Mouse (Mus musculus) midbrain, embryonic 14.5 days (tissue): ENCODE measurements around the gene Prtg. TPM values are rescaled to one million over a fixed set of nuclear protein-coding genes. Genes with fewer than 3 reads are reported as not detected.

Experiments
- ATAC-seq: fragments of 200-750 bp; cut with Nextera tagmentation; 2 replicates; pipeline ENCODE4 v1.8.0; 2017; ENCODE audit warnings: moderate number of reproducible peaks, moderate library complexity; ENCODE audit not compliant: low FRiP score, low TSS enrichment
- DNase-seq: peaks from one replicate; pipeline ENCODE4 v3.0.0-alpha.2; 2015
- H3K27ac ChIP-seq: fragments of 300-500 bp; sonication (generic); replicated peaks from 2 replicates; pipeline ENCODE4 v1.5.1; 2014; ENCODE audit warnings: mild to moderate bottlenecking, low read depth, low read length, moderate library complexity
- H3K27me3 ChIP-seq: fragments of 300-500 bp; sonication (generic); 2 replicates; pipeline ENCODE4 v1.6.1; 2014; ENCODE audit warnings: low read length, control low read depth, mixed read lengths; ENCODE audit not compliant: control insufficient read depth, insufficient read depth
- H3K36me3 ChIP-seq: fragments of 300-500 bp; sonication (generic); 2 replicates; pipeline ENCODE4 v1.6.1; 2014; ENCODE audit warnings: low read length, control low read depth; ENCODE audit not compliant: control insufficient read depth, insufficient read depth
- H3K4me1 ChIP-seq: fragments of 300-500 bp; sonication (generic); 2 replicates; pipeline ENCODE4 v1.6.1; 2014; ENCODE audit warnings: mild to moderate bottlenecking, antibody characterized with exemption, low read length, control low read depth; ENCODE audit not compliant: control insufficient read depth, insufficient read depth
- H3K4me2 ChIP-seq: fragments of 300-500 bp; sonication (generic); 2 replicates; pipeline ENCODE4 v1.6.1; 2014; ENCODE audit warnings: mild to moderate bottlenecking, low read length, moderate library complexity
- H3K4me3 ChIP-seq: fragments of 300-500 bp; sonication (generic); replicated peaks from 2 replicates; pipeline ENCODE4 v1.5.1; 2014; ENCODE audit warnings: low read depth, low read length
- H3K9ac ChIP-seq: fragments of 300-500 bp; sonication (generic); replicated peaks from 2 replicates; pipeline ENCODE4 v1.6.1; 2014; ENCODE audit warnings: mild to moderate bottlenecking, low read length, moderate library complexity
- H3K9me3 ChIP-seq: fragments of 300-500 bp; sonication (generic); 2 replicates; pipeline ENCODE4 v1.6.1; 2016; ENCODE audit warnings: low read length, control low read depth, mixed read lengths; ENCODE audit not compliant: control insufficient read depth
- WGBS: fragments of 180-500 bp; shearing (Covaris S2); extraction: QIAGEN DNeasy Blood & Tissue Kit; methylation state at CpG from one replicate; pipeline ENCODE4 v1.1.7; 2014; 5-methylcytosine and 5-hydroxymethylcytosine counted together
- polyA plus RNA-seq: library from polyadenylated mRNA; unstranded; fragments of >200 nt; fragmentation: Nextera tagmentation; extraction: Ambion mirVana; gene quantifications from 2 replicates; pipeline ENCODE4 v1.2.1, GENCODE M21; 2014

The Prtg gene
- polyA plus RNA-seq, 1 experiment from 2014 or later, result 0.54 TPM

DNA sequence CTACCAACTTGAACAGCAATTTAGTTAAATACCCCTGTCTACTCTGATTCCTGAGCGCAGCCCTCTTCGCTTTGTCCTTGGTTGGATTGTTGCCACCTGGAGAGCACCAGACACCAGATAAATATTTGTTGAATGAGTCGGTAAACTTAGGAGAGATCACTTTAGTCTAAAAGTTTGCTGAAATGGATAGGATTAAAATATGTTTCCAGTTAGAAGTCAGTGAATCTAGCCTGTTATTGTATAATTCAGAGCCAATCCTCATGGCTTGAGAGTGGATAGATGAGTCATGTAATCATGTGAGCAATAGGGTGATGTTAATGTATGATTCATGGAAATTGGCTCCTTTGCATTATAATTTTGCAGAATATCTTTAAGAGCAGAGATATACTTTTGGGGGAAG lies 31.6 kb downstream of the Prtg start:
- Histone ChIP-seq H3K4me3 (no peak overlapping the region), H3K9ac (no peak overlapping the region), H3K36me3 (no peaks in the 10 kb centered on the region), H3K27ac (no peak overlapping the region), H3K4me2 (no peak overlapping the region), H3K4me1 (peaks cover 6% of the 10 kb centered on the region), H3K9me3 (no peaks in the 10 kb centered on the region), H3K27me3 (no peaks in the 10 kb centered on the region)
- no peak for ATAC-seq
- 90% methylated on average over 3 of the region's 3 CpGs for WGBS
- no peak for DNase-seq

DNA sequence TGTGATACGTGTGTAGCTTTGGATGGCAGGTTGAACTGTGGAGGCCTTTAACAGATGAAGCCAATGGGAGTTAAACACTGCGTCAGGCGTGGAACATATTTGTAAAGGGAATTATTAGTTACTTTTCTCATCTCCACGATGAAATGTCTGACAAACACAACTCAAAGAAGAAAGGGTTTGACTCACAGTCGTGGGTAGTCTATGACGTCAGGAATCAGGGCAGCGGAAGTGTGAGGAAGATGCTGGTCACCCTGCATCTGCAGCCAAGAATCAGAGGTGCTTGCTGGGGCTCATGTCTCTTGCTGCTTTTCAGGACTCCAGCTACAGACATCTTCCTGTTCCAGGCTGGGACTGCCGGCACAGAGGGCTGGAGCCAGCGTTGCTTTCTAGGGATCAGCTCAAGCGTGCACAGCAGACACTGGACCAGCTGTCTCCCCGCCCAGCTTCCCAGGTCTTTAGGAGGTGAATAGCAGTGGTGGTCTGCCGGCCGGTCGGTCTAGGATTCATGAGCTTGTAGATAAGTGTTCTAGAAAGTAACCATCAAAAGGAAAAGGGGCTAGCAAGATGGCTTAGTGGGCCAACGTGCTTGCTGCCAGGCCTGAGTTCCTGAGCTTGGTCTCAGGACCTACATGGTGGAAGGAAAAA lies 32.8 kb downstream of the Prtg start:
- ATAC-seq, result no peak
- Histone ChIP-seq H3K4me2 (no peak overlapping the region), H3K9ac (no peak overlapping the region), H3K27me3 (no peaks in the 10 kb centered on the region), H3K4me3 (no peak overlapping the region), H3K36me3 (no peaks in the 10 kb centered on the region), H3K9me3 (no peaks in the 10 kb centered on the region), H3K27ac (no peak overlapping the region), H3K4me1 (no peaks in the 10 kb centered on the region)
- no peak for DNase-seq
- WGBS, result 85% methylated on average over 15 of the region's 15 CpGs

DNA sequence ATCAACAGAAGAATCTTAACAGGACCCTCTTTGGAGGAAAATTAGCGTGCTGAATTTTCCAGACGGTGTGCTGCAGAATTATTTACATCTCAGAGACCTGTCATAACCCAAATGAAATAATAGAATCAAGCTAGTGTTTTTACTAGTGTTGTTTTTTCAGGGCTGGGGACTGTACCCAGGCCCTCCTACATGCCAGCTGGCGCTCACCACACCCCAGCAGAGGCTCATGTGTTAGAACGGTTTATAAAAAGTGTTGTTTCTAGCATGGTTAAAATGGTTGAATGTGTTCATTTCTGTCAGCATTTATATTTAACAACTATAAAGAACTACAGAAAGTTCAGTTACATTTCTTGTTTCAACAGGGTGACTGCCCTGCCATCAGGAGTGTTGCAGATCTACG lies 37.8 kb downstream of the Prtg start:
- H3K9me3 ChIP-seq, result no peaks in the 10 kb centered on the region
- no peak for DNase-seq
- 98% methylated on average over 5 of the region's 5 CpGs for WGBS
- no peaks in the 10 kb centered on the region for H3K4me1 ChIP-seq
- no peak overlapping the region for H3K27ac ChIP-seq
- no peaks in the 10 kb centered on the region for H3K36me3 ChIP-seq
- H3K4me2 ChIP-seq, result no peak overlapping the region
- no peak for ATAC-seq
- no peaks in the 10 kb centered on the region for H3K27me3 ChIP-seq
- no peak overlapping the region for H3K9ac ChIP-seq
- no peak overlapping the region for H3K4me3 ChIP-seq

DNA sequence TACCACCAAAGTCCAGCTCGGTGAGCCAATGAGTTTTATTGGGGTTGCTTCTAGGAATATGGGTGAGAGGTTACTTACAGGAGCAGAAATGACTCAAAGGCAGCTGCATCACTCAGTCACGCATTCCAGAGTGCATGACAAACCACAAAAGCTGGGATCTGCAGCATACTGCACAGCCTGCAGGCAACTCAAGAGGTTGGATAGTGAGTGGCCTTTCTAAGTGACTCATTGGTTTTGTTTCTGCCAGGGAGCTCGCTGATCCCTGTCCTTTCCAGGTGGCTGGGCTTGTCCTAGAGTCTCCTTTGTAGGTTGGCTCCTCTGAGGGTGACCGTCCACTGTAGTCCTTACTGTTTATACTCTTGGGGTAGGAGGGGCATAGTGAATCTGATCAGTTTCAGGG lies 39.5 kb downstream of the Prtg start:
- WGBS, result 90% methylated on average over 4 of the region's 4 CpGs
- H3K4me1 ChIP-seq, result no peaks in the 10 kb centered on the region
- H3K36me3 ChIP-seq, result no peaks in the 10 kb centered on the region
- ATAC-seq, result no peak
- no peaks in the 10 kb centered on the region for H3K27me3 ChIP-seq
- H3K4me3 ChIP-seq, result no peak overlapping the region
- no peak overlapping the region for H3K4me2 ChIP-seq
- no peak overlapping the region for H3K27ac ChIP-seq
- DNase-seq, result no peak
- H3K9ac ChIP-seq, result no peak overlapping the region
- H3K9me3 ChIP-seq, result no peaks in the 10 kb centered on the region

DNA sequence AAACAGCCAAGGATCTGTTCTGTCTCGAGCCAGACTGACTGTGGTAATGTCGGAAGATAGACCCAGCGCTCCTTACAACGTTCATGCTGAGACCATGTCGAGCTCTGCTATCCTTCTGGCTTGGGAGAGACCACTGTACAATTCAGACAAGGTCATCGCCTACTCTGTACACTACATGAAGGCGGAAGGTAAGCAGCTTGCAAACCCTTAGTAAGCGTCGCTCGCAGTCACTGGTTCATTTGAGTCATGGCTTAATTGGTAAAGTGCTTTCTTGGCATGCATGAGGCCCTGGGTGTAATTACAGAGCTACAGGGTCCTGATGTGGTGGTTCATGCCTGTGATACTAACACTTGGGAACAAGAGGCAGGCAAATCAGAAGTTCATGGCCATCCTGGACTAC lies 44.9 kb downstream of the Prtg start:
- DNase-seq (no peak), ATAC-seq (no peak)
- H3K9me3 ChIP-seq, result no peaks in the 10 kb centered on the region
- WGBS, result 96% methylated on average over 10 of the region's 10 CpGs
- H3K4me3 ChIP-seq, result no peak overlapping the region
- H3K4me1 ChIP-seq, result peaks cover 8% of the 10 kb centered on the region
- no peaks in the 10 kb centered on the region for H3K27me3 ChIP-seq
- H3K36me3 ChIP-seq, result no peaks in the 10 kb centered on the region
- H3K9ac ChIP-seq, result no peak overlapping the region
- no peak overlapping the region for H3K4me2 ChIP-seq
- no peak overlapping the region for H3K27ac ChIP-seq

DNA sequence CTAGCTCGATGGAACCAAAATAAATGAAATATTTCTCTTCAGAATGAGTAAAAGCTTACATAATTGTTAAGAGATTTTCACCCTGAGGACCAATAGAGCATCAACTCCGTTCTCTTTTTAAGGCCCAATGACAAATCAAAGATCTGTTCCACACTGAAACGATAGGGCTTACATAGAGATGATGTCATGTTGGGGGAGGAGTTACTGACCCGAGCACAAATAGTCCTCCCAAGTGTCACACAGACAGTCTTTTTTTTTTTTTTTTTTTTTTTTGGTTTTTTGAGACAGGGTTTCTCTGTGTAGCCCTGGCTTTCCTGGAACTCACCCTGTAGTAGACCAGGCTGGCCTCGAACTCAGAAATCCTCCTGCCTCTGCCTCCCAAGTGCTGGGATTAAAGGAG lies 45.3 kb downstream of the Prtg start:
- Histone ChIP-seq H3K27ac (no peak overlapping the region), H3K9ac (no peak overlapping the region), H3K36me3 (no peaks in the 10 kb centered on the region), H3K4me3 (no peak overlapping the region), H3K4me1 (peaks cover 8% of the 10 kb centered on the region), H3K4me2 (no peak overlapping the region), H3K27me3 (no peaks in the 10 kb centered on the region), H3K9me3 (no peaks in the 10 kb centered on the region)
- 97% methylated on average over 5 of the region's 5 CpGs for WGBS
- DNase-seq, result no peak
- ATAC-seq, result no peak

DNA sequence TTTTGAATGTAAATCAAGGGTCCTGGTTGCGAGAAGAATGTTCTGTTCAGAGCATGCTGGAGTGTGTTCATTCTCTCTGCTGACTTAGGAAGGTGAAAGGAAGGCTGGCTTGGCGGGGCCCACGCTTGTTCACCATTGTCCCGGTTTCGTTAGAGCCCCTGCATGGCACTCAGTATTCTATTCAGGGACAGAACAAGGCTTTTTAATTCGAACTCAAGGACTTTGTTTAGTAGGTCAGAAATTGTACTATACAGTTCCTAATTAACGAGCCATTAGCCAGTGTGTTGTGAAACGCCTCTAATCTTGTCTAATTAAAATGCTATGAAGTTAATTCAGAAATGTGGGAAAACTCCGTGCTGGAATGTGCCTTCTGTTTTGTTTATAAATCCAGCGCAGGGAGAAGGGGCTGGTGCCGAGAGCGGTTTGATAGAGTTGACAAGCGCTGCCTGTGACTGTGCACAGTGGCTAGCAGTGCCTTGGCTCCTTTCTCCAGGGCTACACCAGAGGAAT lies 47.1 kb downstream of the Prtg start:
- ATAC-seq (peak; percentile 55; the same call in 1 of the 2 replicates), DNase-seq (peak; percentile 71)
- no peak overlapping the region for H3K27ac ChIP-seq

DNA sequence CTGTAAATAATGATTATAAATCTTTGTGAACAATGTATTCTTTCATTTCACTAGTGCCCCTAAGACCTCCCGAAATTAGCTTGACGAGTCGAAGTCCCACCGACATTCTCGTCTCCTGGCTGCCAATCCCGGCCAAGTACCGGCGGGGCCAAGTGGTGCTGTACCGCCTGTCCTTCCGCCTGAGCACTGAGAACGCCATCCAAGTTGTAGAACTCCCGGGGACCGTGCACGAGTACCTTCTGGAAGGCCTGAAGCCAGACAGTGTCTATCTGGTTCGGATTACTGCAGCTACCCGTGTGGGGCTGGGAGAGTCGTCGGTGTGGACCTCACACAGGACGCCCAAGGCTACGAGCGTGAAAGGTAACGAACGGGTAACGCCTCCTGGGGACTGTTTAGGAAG lies 50.0 kb downstream of the Prtg start:
- peaks cover 8% of the 10 kb centered on the region for H3K4me1 ChIP-seq
- DNase-seq, result no peak
- H3K4me3 ChIP-seq, result no peak overlapping the region
- H3K9ac ChIP-seq, result no peak overlapping the region
- no peaks in the 10 kb centered on the region; the same call in 1 of the 2 replicates for H3K36me3 ChIP-seq
- 94% methylated on average over 24 of the region's 24 CpGs for WGBS
- no peak overlapping the region for H3K27ac ChIP-seq
- H3K27me3 ChIP-seq, result no peaks in the 10 kb centered on the region
- H3K4me2 ChIP-seq, result no peak overlapping the region
- no peak for ATAC-seq
- H3K9me3 ChIP-seq, result no peaks in the 10 kb centered on the region

More for the DNA sequence above, 47.1 kb downstream of the Prtg start:
- Histone ChIP-seq H3K4me2 (peak overlapping the region; percentile 31), H3K9me3 (no peaks in the 10 kb centered on the region), H3K4me1 (peaks cover 8% of the 10 kb centered on the region), H3K9ac (peak overlapping the region; percentile 21; the same call in 1 of the 2 replicates), H3K36me3 (no peaks in the 10 kb centered on the region; the same call in 1 of the 2 replicates), H3K27me3 (no peaks in the 10 kb centered on the region), H3K4me3 (no peak overlapping the region)
- 7% methylated on average over 13 of the region's 13 CpGs for WGBS

DNA sequence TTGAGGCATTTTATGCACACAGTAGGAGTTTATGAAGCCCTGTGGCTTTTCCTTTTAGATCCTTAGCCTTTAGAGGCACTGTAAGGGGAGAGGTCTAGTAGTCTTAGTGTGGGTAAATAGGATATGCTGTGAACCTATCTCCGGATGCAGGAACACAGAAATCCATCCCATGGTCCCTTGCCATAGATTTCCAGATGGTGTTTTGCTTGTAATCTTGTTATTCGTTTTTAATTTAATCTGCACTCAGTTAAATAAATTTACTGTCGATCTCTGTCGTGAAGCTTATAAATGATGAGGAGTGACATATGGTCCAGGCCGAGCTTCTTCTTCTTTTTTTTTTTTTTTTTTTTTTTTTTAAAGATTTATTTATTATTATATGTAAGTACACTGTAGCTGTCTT lies 54.1 kb downstream of the Prtg start:
- H3K27me3 ChIP-seq, result no peaks in the 10 kb centered on the region
- H3K4me1 ChIP-seq, result no peaks in the 10 kb centered on the region
- H3K4me3 ChIP-seq, result no peak overlapping the region
- H3K4me2 ChIP-seq, result no peak overlapping the region
- H3K9ac ChIP-seq, result no peak overlapping the region
- no peak overlapping the region for H3K27ac ChIP-seq
- 85% methylated on average over 5 of the region's 5 CpGs for WGBS
- no peaks in the 10 kb centered on the region for H3K9me3 ChIP-seq
- DNase-seq (no peak), ATAC-seq (no peak)
- no peaks in the 10 kb centered on the region; the same call in 1 of the 2 replicates for H3K36me3 ChIP-seq
